Mouse (Mus musculus) embryonic facial prominence, embryonic 14.5 days (tissue): Measurements from ENCODE around the gene Map3k20. TPM values are rescaled to one million over a fixed set of nuclear protein-coding genes. Genes with fewer than 3 reads are reported as not detected.

Experiments used
- ATAC-seq: fragments of 200-750 bp; cut with Nextera tagmentation; 2 replicates; pipeline ENCODE4 v1.8.0; 2017; ENCODE audit warnings: low read depth, moderate number of reproducible peaks, moderate TSS enrichment
- DNase-seq: peaks from one replicate; pipeline ENCODE4 v3.0.0-alpha.2; 2015; ENCODE audit warnings: low spot score
- H3K27ac ChIP-seq: fragments of 300-500 bp; sonication (generic); replicated peaks from 2 replicates; pipeline ENCODE4 v1.5.1; 2014; ENCODE audit warnings: low read depth, mild to moderate bottlenecking, low read length, moderate library complexity
- H3K27me3 ChIP-seq: fragments of 300-500 bp; sonication (generic); replicated peaks from 2 replicates; pipeline ENCODE4 v1.6.1; 2014; ENCODE audit warnings: low read length; ENCODE audit not compliant: control insufficient read depth, insufficient read depth
- H3K36me3 ChIP-seq: fragments of 300-500 bp; sonication (generic); 2 replicates; pipeline ENCODE4 v1.6.1; 2014; ENCODE audit warnings: low read length, mixed read lengths; ENCODE audit not compliant: control insufficient read depth, insufficient read depth
- H3K4me1 ChIP-seq: fragments of 300-500 bp; sonication (generic); 2 replicates; pipeline ENCODE4 v1.6.1; 2014; ENCODE audit warnings: antibody characterized with exemption, low read length; ENCODE audit not compliant: control insufficient read depth, insufficient read depth
- H3K4me2 ChIP-seq: fragments of 300-500 bp; sonication (generic); 2 replicates; pipeline ENCODE4 v1.6.1; 2014; ENCODE audit warnings: low read depth, mild to moderate bottlenecking, low read length, moderate library complexity, mixed read lengths
- H3K4me3 ChIP-seq: fragments of 300-500 bp; sonication (generic); 2 replicates; pipeline ENCODE4 v1.5.1; 2014; ENCODE audit warnings: low read depth, mild to moderate bottlenecking, low read length
- H3K9ac ChIP-seq: fragments of 300-500 bp; sonication (generic); 2 replicates; pipeline ENCODE4 v1.6.1; 2014; ENCODE audit warnings: low read depth, mild to moderate bottlenecking, low read length, moderate library complexity, mixed read lengths
- H3K9me3 ChIP-seq: fragments of 300-500 bp; sonication (generic); 2 replicates; pipeline ENCODE4 v1.6.1; 2016; ENCODE audit warnings: low read length; ENCODE audit not compliant: control insufficient read depth
- WGBS: fragments of 180-500 bp; shearing (Covaris S2); extraction: QIAGEN DNeasy Blood & Tissue Kit; methylation state at CpG from one replicate; pipeline ENCODE4 v1.1.7; 2014; 5-methylcytosine and 5-hydroxymethylcytosine counted together
- polyA plus RNA-seq: library from polyadenylated mRNA; unstranded; fragments of >200 nt; fragmentation: Nextera tagmentation; extraction: Ambion mirVana; gene quantifications from 2 replicates; pipeline ENCODE4 v1.2.1, GENCODE M21; 2014

Map3k20 gene
- polyA plus RNA-seq, 1 experiment from 2014 or later: 22.3 TPM

GRCm38 (mm10) chr2:72399469-72400195, 114.2 kb downstream of the Map3k20 start:
- ATAC-seq (no peak; the same call in 1 of the 2 replicates), DNase-seq (no peak)
- Histone ChIP-seq H3K9me3 (peaks cover 13% of the 10 kb centered on the region; the same call in 1 of the 2 replicates), H3K27ac (no peak overlapping the region), H3K4me3 (no peak overlapping the region), H3K36me3 (peaks cover 13% of the 10 kb centered on the region; the same call in 1 of the 2 replicates), H3K9ac (no peak overlapping the region), H3K27me3 (no peaks in the 10 kb centered on the region), H3K4me2 (no peak overlapping the region), H3K4me1 (no peaks in the 10 kb centered on the region)
- 74% methylated on average over 12 of the region's 12 CpGs for WGBS

DNA sequence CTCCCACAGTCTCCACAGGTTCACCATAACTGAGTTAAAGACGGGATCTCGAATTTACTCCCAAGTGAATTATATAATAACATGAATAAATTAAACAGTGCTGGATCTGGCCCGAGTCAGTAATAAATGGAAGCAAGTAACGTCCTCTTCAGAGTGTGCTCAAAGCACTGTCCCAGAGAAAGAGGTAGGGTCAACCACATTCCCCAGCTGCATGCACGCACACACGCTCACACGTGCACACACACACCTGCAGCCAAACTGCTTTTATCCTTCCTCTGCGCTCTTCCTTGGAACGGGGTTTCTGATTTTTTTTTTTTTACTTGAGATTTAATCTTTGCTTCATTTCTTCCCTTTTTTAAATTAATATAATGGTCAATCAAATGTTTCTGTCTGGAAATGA, 115.9 kb downstream of the Map3k20 start:
- H3K4me3 ChIP-seq: no peak overlapping the region
- H3K9me3 ChIP-seq: no peaks in the 10 kb centered on the region
- no peak overlapping the region for H3K4me2 ChIP-seq
- H3K9ac ChIP-seq: no peak overlapping the region
- no peak overlapping the region for H3K27ac ChIP-seq
- H3K27me3 ChIP-seq: no peaks in the 10 kb centered on the region
- WGBS: 74% methylated on average over 9 of the region's 9 CpGs
- H3K4me1 ChIP-seq: no peaks in the 10 kb centered on the region
- 0 out of 2 replicates have a peak, but pooled peaks cover 5% of the 10 kb centered on the region for H3K36me3 ChIP-seq
- ATAC-seq: no peak
- DNase-seq: no peak

DNA sequence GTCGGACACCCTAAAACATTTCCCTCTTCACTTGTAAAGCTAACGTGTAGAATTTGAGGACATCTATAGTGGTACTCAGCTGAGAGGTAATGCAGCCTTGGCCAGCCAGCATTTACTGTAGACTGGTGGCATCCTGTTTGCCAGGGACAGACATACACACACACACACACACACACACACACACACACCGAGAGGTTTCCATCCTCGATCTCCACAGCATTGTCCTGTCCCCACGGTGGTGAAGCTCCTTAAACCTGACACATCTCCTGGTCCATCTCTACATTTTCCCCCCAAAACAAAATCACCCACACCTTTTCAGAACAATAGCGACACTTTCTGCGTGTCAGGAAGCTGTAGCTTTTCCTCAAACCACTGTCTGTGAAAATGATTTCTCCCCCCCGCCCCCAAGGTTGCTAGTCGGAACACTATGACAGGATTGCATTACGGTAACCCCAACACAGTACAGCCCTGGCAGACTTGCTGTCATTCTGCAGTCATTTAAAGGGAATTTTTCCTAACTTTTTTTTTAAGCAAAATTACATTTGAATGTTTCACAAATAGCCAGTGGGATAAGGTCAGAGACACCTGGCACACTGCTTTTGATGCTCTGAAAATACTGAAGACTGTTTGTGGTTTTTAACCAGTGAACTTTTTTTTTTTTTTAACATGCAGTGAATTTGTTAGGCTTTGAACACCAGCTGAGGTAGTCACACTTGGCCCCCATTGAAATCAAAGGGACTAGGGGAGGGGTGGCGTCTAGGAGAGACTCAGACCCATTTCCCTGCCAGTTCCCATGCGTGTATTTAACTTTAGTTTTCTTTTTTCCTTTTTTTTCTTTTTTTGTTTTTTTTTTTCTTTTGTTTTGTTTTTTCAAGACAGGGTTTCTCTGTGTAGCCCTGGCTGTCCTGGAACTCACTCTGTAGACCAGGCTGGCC, 120.5 kb downstream of the Map3k20 start:
- H3K27me3 ChIP-seq: no peaks in the 10 kb centered on the region
- no peaks in the 10 kb centered on the region for H3K9me3 ChIP-seq
- WGBS: 75% methylated on average over 12 of the region's 12 CpGs
- no peak for ATAC-seq
- H3K27ac ChIP-seq: no peak overlapping the region
- H3K9ac ChIP-seq: no peak overlapping the region
- no peaks in the 10 kb centered on the region for H3K4me1 ChIP-seq
- no peak overlapping the region for H3K4me2 ChIP-seq
- no peak overlapping the region for H3K4me3 ChIP-seq
- no peak for DNase-seq
- 0 out of 2 replicates have a peak, but pooled peaks cover 5% of the 10 kb centered on the region for H3K36me3 ChIP-seq

GRCm38 (mm10) chr2:72406701-72407100, 121.3 kb downstream of the Map3k20 start:
- no peak overlapping the region for H3K4me3 ChIP-seq
- DNase-seq (no peak), ATAC-seq (no peak)
- no peak overlapping the region for H3K9ac ChIP-seq
- no peaks in the 10 kb centered on the region for H3K27me3 ChIP-seq
- WGBS: 63% methylated on average over 10 of the region's 10 CpGs
- H3K4me1 ChIP-seq: no peaks in the 10 kb centered on the region
- H3K27ac ChIP-seq: 0 out of 2 replicates have a peak overlapping the region, but pooled peaks have one; percentile 0
- no peak overlapping the region for H3K4me2 ChIP-seq
- H3K36me3 ChIP-seq: 0 out of 2 replicates have a peak, but pooled peaks cover 5% of the 10 kb centered on the region
- H3K9me3 ChIP-seq: no peaks in the 10 kb centered on the region

- ATAC-seq: 0 out of 2 replicates have a peak, but pooled peaks have one; percentile 51
- no peak overlapping the region for H3K4me3 ChIP-seq
- H3K27me3 ChIP-seq: no peaks in the 10 kb centered on the region
- 0 out of 2 replicates have a peak overlapping the region, but pooled peaks have one; percentile 0 for H3K27ac ChIP-seq
- 59% methylated on average over 16 of the region's 17 CpGs for WGBS
- no peaks in the 10 kb centered on the region for H3K4me1 ChIP-seq
- peak; percentile 63 for DNase-seq
- H3K36me3 ChIP-seq: no peaks in the 10 kb centered on the region
- no peak overlapping the region for H3K9ac ChIP-seq
- no peak overlapping the region for H3K4me2 ChIP-seq
- H3K9me3 ChIP-seq: no peaks in the 10 kb centered on the region
Measured at GRCm38 (mm10) chr2:72407341-72408092, 122.1 kb downstream of the Map3k20 start.

DNA sequence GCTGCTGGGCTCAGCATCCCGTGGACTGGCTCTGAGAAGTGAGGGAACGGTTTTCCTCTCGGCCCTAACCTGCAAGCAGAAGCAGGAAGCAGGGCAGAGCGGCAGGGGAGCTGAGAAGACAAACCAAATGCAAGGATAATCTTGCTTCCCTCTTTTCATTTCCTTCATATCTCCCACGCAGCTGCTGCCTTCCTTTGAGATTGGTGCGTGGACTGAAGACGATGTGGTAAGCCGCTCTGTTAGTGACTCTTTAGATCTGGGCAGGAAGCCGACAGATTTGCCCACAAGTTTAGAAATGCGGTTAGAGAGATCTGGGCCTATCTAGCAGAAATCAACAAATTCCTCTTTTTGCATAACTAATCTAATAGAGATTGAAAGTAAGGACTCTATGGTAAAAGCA, 124.5 kb downstream of the Map3k20 start:
- Histone ChIP-seq H3K36me3 (no peaks in the 10 kb centered on the region), H3K4me1 (no peaks in the 10 kb centered on the region), H3K27ac (no peak overlapping the region), H3K9ac (no peak overlapping the region), H3K9me3 (no peaks in the 10 kb centered on the region), H3K27me3 (no peaks in the 10 kb centered on the region), H3K4me2 (no peak overlapping the region), H3K4me3 (no peak overlapping the region)
- 70% methylated on average over 10 of the region's 10 CpGs for WGBS
- ATAC-seq: no peak
- no peak for DNase-seq

GRCm38 (mm10) chr2:72412266-72412665, 126.8 kb downstream of the Map3k20 start:
- no peak overlapping the region for H3K27ac ChIP-seq
- H3K9me3 ChIP-seq: no peaks in the 10 kb centered on the region
- H3K9ac ChIP-seq: no peak overlapping the region
- no peak for DNase-seq
- no peak overlapping the region for H3K4me2 ChIP-seq
- WGBS: 89% methylated on average over 4 of the region's 4 CpGs
- H3K4me1 ChIP-seq: no peaks in the 10 kb centered on the region
- no peaks in the 10 kb centered on the region for H3K36me3 ChIP-seq
- no peaks in the 10 kb centered on the region for H3K27me3 ChIP-seq
- no peak for ATAC-seq
- no peak overlapping the region for H3K4me3 ChIP-seq

GRCm38 (mm10) chr2:72415416-72415815, 130.0 kb downstream of the Map3k20 start:
- Histone ChIP-seq H3K4me1 (no peaks in the 10 kb centered on the region), H3K4me3 (no peak overlapping the region), H3K9ac (no peak overlapping the region), H3K27ac (no peak overlapping the region), H3K36me3 (0 out of 2 replicates have a peak, but pooled peaks cover 6% of the 10 kb centered on the region), H3K4me2 (no peak overlapping the region), H3K27me3 (no peaks in the 10 kb centered on the region), H3K9me3 (no peaks in the 10 kb centered on the region)
- no peak for ATAC-seq
- 86% methylated on average over 5 of the region's 5 CpGs for WGBS
- no peak for DNase-seq
